Mouse (Mus musculus): ENCODE measurements around the gene Rhoh. TPM values are rescaled to one million over a fixed set of nuclear protein-coding genes. Genes with fewer than 3 reads are reported as not detected.
A peak's percentile ranks its signal among the peaks of the same experiment; 100 is the strongest.

The Rhoh gene
- polyA plus RNA-seq, 1 experiment from 2014 or later: 1.7 TPM

- no peaks in the 10 kb centered on the region for H3K9me3 ChIP-seq (ENCODE audit: control insufficient read depth, low read length)
- no peak within 1 kb of the TSS for H3K4me3 ChIP-seq (ENCODE audit: low read depth, low read length)
- ATAC-seq (ENCODE audit: low read depth): no peak
- H3K36me3 ChIP-seq (ENCODE audit: control insufficient read depth, insufficient read depth, low read length): no peaks in the 10 kb centered on the region
- DNase-seq (ENCODE audit: low spot score): no peak
- no peak within 1 kb of the TSS for H3K4me2 ChIP-seq (ENCODE audit: low read depth, low read length)
- 81% methylated on average over 5 of the region's 5 CpGs for WGBS
- no peak within 1 kb of the TSS for H3K9ac ChIP-seq (ENCODE audit: low read depth, low read length)
- H3K27me3 ChIP-seq (replicated peaks; ENCODE audit: control insufficient read depth, insufficient read depth, low read length): no peaks in the 10 kb centered on the region
- no peaks in the 10 kb centered on the region for H3K4me1 ChIP-seq (ENCODE audit: control insufficient read depth, insufficient read depth, low read length)
- H3K27ac ChIP-seq (replicated peaks; ENCODE audit: low read depth, low read length): no peak within 1 kb of the TSS
Measured at GRCm38 (mm10) chr5:65934783-65935182, 73.8 kb downstream of the Rhoh start, which contains the start of gene Chrna9. TSS of gene Chrna9 (plus strand) at chr5:65934921.

- no peaks in the 10 kb centered on the region for H3K4me1 ChIP-seq (ENCODE audit: control insufficient read depth, insufficient read depth, low read length)
- no peak overlapping the region for H3K4me3 ChIP-seq (ENCODE audit: low read depth, low read length)
- peak; percentile 71 for DNase-seq (ENCODE audit: low spot score)
- H3K4me2 ChIP-seq (ENCODE audit: low read depth, low read length): no peak overlapping the region
- H3K27ac ChIP-seq (replicated peaks; ENCODE audit: low read depth, low read length): no peak overlapping the region
- H3K9me3 ChIP-seq (ENCODE audit: control insufficient read depth, low read length): no peaks in the 10 kb centered on the region
- 65% methylated on average over 11 of the region's 11 CpGs for WGBS
- peak; percentile 65 for ATAC-seq (ENCODE audit: low read depth)
- H3K9ac ChIP-seq (ENCODE audit: low read depth, low read length): no peak overlapping the region
- no peaks in the 10 kb centered on the region for H3K36me3 ChIP-seq (ENCODE audit: control insufficient read depth, insufficient read depth, low read length)
- H3K27me3 ChIP-seq (replicated peaks; ENCODE audit: control insufficient read depth, insufficient read depth, low read length): no peaks in the 10 kb centered on the region
Measured at GRCm38 (mm10) chr5:65937011-65937726, 76.2 kb downstream of the Rhoh start.

DNA sequence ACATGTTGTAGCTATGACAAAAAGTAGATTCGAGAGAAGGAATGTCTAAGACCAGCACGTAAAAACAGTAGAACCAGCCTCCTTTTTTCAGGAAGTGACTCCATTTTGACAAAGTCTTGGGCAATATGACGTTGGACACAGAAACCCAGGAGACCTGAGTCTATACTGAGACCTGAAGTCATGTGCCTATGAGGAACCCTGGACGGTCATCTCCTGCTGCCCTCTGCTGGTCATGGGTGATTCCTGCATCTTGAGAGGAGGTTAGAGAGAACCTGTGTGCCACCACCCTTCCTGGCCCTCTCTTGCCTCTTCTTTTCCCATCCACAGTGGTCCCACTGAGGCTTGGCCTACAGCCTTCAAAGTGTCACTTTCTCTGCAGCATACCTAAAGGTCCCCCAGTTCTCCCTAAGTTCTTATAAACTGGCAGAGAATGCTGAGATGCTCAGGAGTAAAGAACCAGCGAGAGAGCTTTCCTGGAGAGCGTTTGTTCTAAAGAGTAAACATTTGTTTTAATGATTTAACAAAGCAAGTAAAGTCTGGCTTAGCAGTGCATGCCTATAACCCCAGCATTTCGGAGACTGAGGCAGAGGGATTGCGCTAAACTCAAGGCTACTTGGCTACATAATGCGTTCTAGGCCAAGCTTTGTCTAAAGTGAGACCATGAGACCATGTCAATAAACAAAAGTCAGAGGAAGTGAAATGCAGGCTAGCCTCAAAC, 77.1 kb downstream of the Rhoh start:
- H3K27me3 ChIP-seq (replicated peaks; ENCODE audit: control insufficient read depth, insufficient read depth, low read length): no peaks in the 10 kb centered on the region
- 54% methylated on average over 9 of the region's 9 CpGs for WGBS
- no peaks in the 10 kb centered on the region for H3K4me1 ChIP-seq (ENCODE audit: control insufficient read depth, insufficient read depth, low read length)
- no peak overlapping the region for H3K4me3 ChIP-seq (ENCODE audit: low read depth, low read length)
- H3K9ac ChIP-seq (ENCODE audit: low read depth, low read length): no peak overlapping the region
- H3K9me3 ChIP-seq (ENCODE audit: control insufficient read depth, low read length): no peaks in the 10 kb centered on the region
- H3K4me2 ChIP-seq (ENCODE audit: low read depth, low read length): no peak overlapping the region
- no peaks in the 10 kb centered on the region for H3K36me3 ChIP-seq (ENCODE audit: control insufficient read depth, insufficient read depth, low read length)
- H3K27ac ChIP-seq (replicated peaks; ENCODE audit: low read depth, low read length): no peak overlapping the region
- peak; percentile 87 for ATAC-seq (ENCODE audit: low read depth)
- DNase-seq (ENCODE audit: low spot score): peak; percentile 82

DNA sequence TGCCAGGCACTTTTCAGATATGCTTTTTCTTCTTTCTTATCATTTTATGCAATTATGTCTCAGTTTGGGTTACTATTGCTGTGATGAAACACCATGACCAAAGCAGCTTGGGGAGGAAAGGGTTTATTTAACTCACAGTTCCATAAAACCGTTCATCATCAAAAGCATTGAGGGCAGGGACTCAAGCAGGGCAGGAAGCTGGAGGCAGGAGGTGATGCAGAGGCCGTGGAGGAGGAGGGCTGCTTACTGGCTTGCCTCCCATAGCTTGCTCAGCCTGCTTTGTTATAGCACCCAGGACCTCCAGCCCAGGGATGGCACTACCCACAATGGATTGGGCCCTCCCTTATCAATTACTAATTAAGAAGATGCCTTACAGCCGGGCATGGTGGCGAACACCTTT, 80.1 kb downstream of the Rhoh start:
- H3K27me3 ChIP-seq (replicated peaks; ENCODE audit: control insufficient read depth, insufficient read depth, low read length): no peaks in the 10 kb centered on the region
- H3K36me3 ChIP-seq (ENCODE audit: control insufficient read depth, insufficient read depth, low read length): no peaks in the 10 kb centered on the region
- no peak overlapping the region for H3K27ac ChIP-seq (replicated peaks; ENCODE audit: low read depth, low read length)
- no peak for DNase-seq (ENCODE audit: low spot score)
- no peak overlapping the region for H3K4me3 ChIP-seq (ENCODE audit: low read depth, low read length)
- no peaks in the 10 kb centered on the region for H3K4me1 ChIP-seq (ENCODE audit: control insufficient read depth, insufficient read depth, low read length)
- 72% methylated on average over 4 of the region's 4 CpGs for WGBS
- ATAC-seq (ENCODE audit: low read depth): no peak
- H3K9ac ChIP-seq (ENCODE audit: low read depth, low read length): no peak overlapping the region
- H3K4me2 ChIP-seq (ENCODE audit: low read depth, low read length): no peak overlapping the region
- 0 out of 2 replicates have a peak, but pooled peaks cover 3% of the 10 kb centered on the region for H3K9me3 ChIP-seq (ENCODE audit: control insufficient read depth, low read length)

Other genes starting within 250 kb of the Rhoh start
- gene Pds5a, start 162.9 kb upstream of the Rhoh start, polyA plus RNA-seq (2014; fragmentation: Nextera tagmentation; extraction: Ambion mirVana): 69.3 and 75.4 TPM in 2 replicates
- 33.6 and 34.6 TPM in 2 replicates for gene N4bp2, start 97.7 kb upstream of the Rhoh start, polyA plus RNA-seq (2014; fragmentation: Nextera tagmentation; extraction: Ambion mirVana)
- gene Chrna9, start 73.7 kb downstream of the Rhoh start, polyA plus RNA-seq (2014; fragmentation: Nextera tagmentation; extraction: Ambion mirVana): 1.00 and 2.2 TPM in 2 replicates
- 0.20 and 0.45 TPM in 2 replicates for gene 9130230L23Rik, start 143.1 kb downstream of the Rhoh start, polyA plus RNA-seq (2014; fragmentation: Nextera tagmentation; extraction: Ambion mirVana)